Mouse (Mus musculus): ENCODE measurements around the gene Fam102b. TPM values are rescaled to one million over a fixed set of nuclear protein-coding genes. Genes with fewer than 3 reads are reported as not detected.

Gene Fam102b
- polyA plus RNA-seq, 1 experiment from 2014 or later, result 10.7 TPM

DNA sequence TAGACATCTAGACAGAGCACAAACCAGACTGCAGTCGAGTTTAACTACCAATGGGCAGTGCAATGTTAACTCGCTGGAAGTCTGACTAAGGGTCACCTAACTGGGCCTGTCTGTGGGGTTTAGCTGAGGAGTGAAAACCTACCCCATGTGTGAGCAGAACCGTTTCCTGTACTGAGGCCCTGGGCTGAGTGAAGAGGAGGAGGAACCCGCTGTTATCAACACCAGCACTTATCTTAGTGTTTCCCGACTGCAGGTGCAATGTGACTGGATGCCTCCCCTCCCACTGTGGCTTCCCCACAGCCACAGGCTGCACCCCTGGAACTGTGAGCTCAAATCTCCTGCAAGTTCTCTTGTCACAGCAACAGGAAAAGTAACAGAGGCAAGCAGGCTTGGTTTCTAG, 43.4 kb downstream of the Fam102b start:
- Histone ChIP-seq H3K27ac (replicated peaks) (no peak overlapping the region), H3K4me2 (replicated peaks) (no peak overlapping the region), H3K4me3 (replicated peaks) (no peak overlapping the region), H3K27me3 (no peaks in the 10 kb centered on the region), H3K9me3 (replicated peaks) (no peaks in the 10 kb centered on the region), H3K36me3 (peaks cover 31% of the 10 kb centered on the region), H3K9ac (no peak overlapping the region), H3K4me1 (no peaks in the 10 kb centered on the region)
- 68% methylated on average over 5 of the region's 5 CpGs for WGBS
- ATAC-seq (ENCODE audit: insufficient number of reproducible peaks, low FRiP score, low TSS enrichment, low read depth), result no peak

DNA sequence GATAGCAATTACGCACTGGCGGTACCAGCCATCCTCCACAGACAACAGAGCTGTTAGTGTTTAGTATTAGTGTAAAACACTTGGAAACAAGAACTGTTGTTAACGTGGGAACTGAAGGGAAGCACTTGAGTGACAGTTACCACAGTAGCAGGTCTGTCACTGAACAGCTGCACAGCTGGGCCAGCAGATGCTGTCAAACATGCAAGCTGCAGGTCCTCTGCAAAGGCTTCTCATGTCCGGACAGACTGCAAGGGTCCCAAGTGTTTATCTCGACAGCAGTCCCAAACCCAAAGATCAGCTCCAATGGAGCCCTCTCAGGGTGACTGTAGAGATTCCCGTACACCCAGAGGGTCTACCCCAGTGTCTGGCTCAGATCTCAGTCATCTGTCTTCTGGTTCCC, 45.5 kb downstream of the Fam102b start:
- 75% methylated on average over 6 of the region's 6 CpGs for WGBS
- no peak for ATAC-seq (ENCODE audit: insufficient number of reproducible peaks, low FRiP score, low TSS enrichment, low read depth)
- Histone ChIP-seq H3K27ac (replicated peaks) (no peak overlapping the region), H3K9me3 (replicated peaks) (no peaks in the 10 kb centered on the region), H3K4me1 (no peaks in the 10 kb centered on the region), H3K36me3 (peaks cover 31% of the 10 kb centered on the region), H3K9ac (no peak overlapping the region), H3K4me2 (replicated peaks) (no peak overlapping the region), H3K27me3 (no peaks in the 10 kb centered on the region), H3K4me3 (replicated peaks) (no peak overlapping the region)

GRCm38 (mm10) chr3:108977340-108978030, 49.9 kb downstream of the Fam102b start:
- H3K4me3 ChIP-seq (replicated peaks), result no peak overlapping the region
- WGBS, result 93% methylated on average over 13 of the region's 13 CpGs
- H3K9ac ChIP-seq, result no peak overlapping the region
- H3K36me3 ChIP-seq, result peaks cover 43% of the 10 kb centered on the region
- no peak overlapping the region for H3K4me2 ChIP-seq (replicated peaks)
- H3K27ac ChIP-seq (replicated peaks), result no peak overlapping the region
- no peaks in the 10 kb centered on the region for H3K4me1 ChIP-seq
- H3K9me3 ChIP-seq (replicated peaks), result no peaks in the 10 kb centered on the region
- no peaks in the 10 kb centered on the region for H3K27me3 ChIP-seq
- no peak for ATAC-seq (ENCODE audit: insufficient number of reproducible peaks, low FRiP score, low TSS enrichment, low read depth)

DNA sequence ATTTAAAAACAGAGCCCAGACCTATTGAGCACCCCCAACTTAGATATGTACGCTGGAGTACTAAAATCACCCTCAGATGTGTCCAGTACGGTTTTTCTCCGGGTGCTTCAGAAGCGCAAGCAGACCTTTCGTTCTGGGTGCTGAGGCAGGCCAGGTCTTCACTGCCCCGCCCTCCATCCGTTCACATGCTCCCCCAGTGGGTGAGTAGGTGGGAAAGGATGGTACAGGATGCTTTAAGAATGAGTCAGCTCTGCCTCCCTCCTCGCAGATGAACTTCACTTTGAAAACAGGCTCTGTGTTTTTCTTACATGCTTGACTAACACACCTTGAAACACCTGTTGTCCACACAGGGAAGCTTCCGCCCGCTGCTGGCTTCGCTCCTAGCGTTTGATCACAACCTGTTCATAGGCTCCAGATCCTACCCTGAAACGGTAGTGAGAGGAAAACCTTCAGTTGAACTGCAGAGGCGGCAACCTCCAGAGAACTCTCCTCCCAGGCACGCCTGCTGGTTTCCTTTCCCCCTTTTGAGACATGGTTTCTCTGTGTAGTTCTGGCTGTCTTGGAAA, 52.4 kb downstream of the Fam102b start:
- H3K9me3 ChIP-seq (replicated peaks), result no peaks in the 10 kb centered on the region
- no peaks in the 10 kb centered on the region for H3K27me3 ChIP-seq
- 79% methylated on average over 15 of the region's 15 CpGs for WGBS
- no peak for ATAC-seq (ENCODE audit: insufficient number of reproducible peaks, low FRiP score, low TSS enrichment, low read depth)
- peaks cover 32% of the 10 kb centered on the region for H3K36me3 ChIP-seq
- H3K27ac ChIP-seq (replicated peaks), result no peak overlapping the region
- H3K4me3 ChIP-seq (replicated peaks), result no peak overlapping the region
- no peaks in the 10 kb centered on the region for H3K4me1 ChIP-seq
- H3K4me2 ChIP-seq (replicated peaks), result no peak overlapping the region
- no peak overlapping the region for H3K9ac ChIP-seq

- ATAC-seq (ENCODE audit: insufficient number of reproducible peaks, low FRiP score, low TSS enrichment, low read depth), result no peak
- H3K4me2 ChIP-seq (replicated peaks), result no peak overlapping the region
- no peak overlapping the region for H3K4me3 ChIP-seq (replicated peaks)
- H3K36me3 ChIP-seq, result peaks cover 23% of the 10 kb centered on the region
- no peak overlapping the region for H3K27ac ChIP-seq (replicated peaks)
- H3K9me3 ChIP-seq (replicated peaks), result no peaks in the 10 kb centered on the region
- no peaks in the 10 kb centered on the region for H3K4me1 ChIP-seq
- no peak overlapping the region for H3K9ac ChIP-seq
- 83% methylated on average over 13 of the region's 13 CpGs for WGBS
- no peaks in the 10 kb centered on the region for H3K27me3 ChIP-seq
These were observed 53.3 kb downstream of the Fam102b start for GRCm38 (mm10) chr3:108973980-108974660.

GRCm38 (mm10) chr3:108966051-108966450, 61.4 kb downstream of the Fam102b start:
- H3K27ac ChIP-seq (replicated peaks), result no peak overlapping the region
- no peaks in the 10 kb centered on the region for H3K27me3 ChIP-seq
- WGBS, result 88% methylated on average over 3 of the region's 3 CpGs
- ATAC-seq (ENCODE audit: insufficient number of reproducible peaks, low FRiP score, low TSS enrichment, low read depth), result no peak
- no peaks in the 10 kb centered on the region for H3K9me3 ChIP-seq (replicated peaks)
- H3K36me3 ChIP-seq, result no peaks in the 10 kb centered on the region
- H3K4me3 ChIP-seq (replicated peaks), result no peak overlapping the region
- H3K4me1 ChIP-seq, result 0 out of 2 replicates have a peak, but pooled peaks cover 2% of the 10 kb centered on the region
- no peak overlapping the region for H3K9ac ChIP-seq
- no peak overlapping the region for H3K4me2 ChIP-seq (replicated peaks)

DNA sequence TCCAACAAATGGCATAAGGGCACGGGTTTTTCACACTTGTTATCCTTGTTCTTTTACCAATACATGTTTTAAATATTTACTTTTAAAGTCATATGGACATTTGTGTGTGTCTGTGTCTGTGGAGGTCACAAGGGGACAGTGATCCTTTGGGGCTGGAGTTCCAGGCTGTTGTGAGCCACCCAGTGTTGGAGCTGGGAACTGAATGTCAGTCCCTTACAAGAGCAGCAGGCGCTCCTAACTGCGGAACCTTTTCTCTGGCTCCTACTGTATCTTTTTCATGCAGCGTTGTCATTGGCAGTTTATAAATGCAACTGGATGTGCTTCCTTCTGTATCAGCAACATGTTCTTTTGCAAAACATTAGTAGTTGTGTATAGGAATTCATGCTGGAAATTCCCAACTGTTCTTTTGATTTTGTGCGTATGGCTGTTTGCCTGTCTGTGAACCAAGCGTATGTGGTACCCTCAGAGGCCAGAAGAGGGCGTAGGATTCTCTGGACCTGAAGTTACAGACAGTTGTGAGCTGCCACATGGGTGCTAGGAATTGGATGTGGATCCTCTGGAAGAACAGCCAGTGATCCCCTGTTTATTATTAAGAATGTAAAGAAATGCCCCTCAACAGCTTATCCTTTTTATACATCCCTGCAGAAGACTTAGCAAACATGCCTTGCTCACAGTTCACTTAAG, 62.9 kb downstream of the Fam102b start:
- Histone ChIP-seq H3K4me2 (replicated peaks) (no peak overlapping the region), H3K4me3 (replicated peaks) (no peak overlapping the region), H3K4me1 (peaks cover 2% of the 10 kb centered on the region; the same call in 1 of the 2 replicates), H3K9me3 (replicated peaks) (no peaks in the 10 kb centered on the region), H3K36me3 (no peaks in the 10 kb centered on the region), H3K27ac (replicated peaks) (no peak overlapping the region), H3K9ac (no peak overlapping the region), H3K27me3 (no peaks in the 10 kb centered on the region)
- no peak for ATAC-seq (ENCODE audit: insufficient number of reproducible peaks, low FRiP score, low TSS enrichment, low read depth)
- 81% methylated on average over 7 of the region's 7 CpGs for WGBS

GRCm38 (mm10) chr3:108963776-108964175, 63.6 kb downstream of the Fam102b start:
- ATAC-seq (ENCODE audit: insufficient number of reproducible peaks, low FRiP score, low TSS enrichment, low read depth), result no peak
- WGBS, result 65% methylated on average over 3 of the region's 3 CpGs

GRCm38 (mm10) chr3:108963278-108963677, 64.1 kb downstream of the Fam102b start:
- peaks cover 2% of the 10 kb centered on the region; the same call in 1 of the 2 replicates for H3K4me1 ChIP-seq
- H3K9me3 ChIP-seq (replicated peaks), result no peaks in the 10 kb centered on the region
- H3K36me3 ChIP-seq, result no peaks in the 10 kb centered on the region
- no peaks in the 10 kb centered on the region for H3K27me3 ChIP-seq
- no peak overlapping the region for H3K9ac ChIP-seq
- no peak overlapping the region for H3K27ac ChIP-seq (replicated peaks)
- H3K4me2 ChIP-seq (replicated peaks), result no peak overlapping the region
- ATAC-seq (ENCODE audit: insufficient number of reproducible peaks, low FRiP score, low TSS enrichment, low read depth), result no peak
- WGBS, result 72% methylated on average over 3 of the region's 3 CpGs
- no peak overlapping the region for H3K4me3 ChIP-seq (replicated peaks)

More at GRCm38 (mm10) chr3:108963776-108964175, 63.6 kb downstream of the Fam102b start:
- H3K9me3 ChIP-seq (replicated peaks), result no peaks in the 10 kb centered on the region
- no peak overlapping the region for H3K9ac ChIP-seq
- no peak overlapping the region for H3K4me3 ChIP-seq (replicated peaks)
- H3K27ac ChIP-seq (replicated peaks), result no peak overlapping the region
- no peaks in the 10 kb centered on the region for H3K27me3 ChIP-seq
- no peaks in the 10 kb centered on the region for H3K36me3 ChIP-seq
- peaks cover 2% of the 10 kb centered on the region; the same call in 1 of the 2 replicates for H3K4me1 ChIP-seq
- no peak overlapping the region for H3K4me2 ChIP-seq (replicated peaks)

DNA sequence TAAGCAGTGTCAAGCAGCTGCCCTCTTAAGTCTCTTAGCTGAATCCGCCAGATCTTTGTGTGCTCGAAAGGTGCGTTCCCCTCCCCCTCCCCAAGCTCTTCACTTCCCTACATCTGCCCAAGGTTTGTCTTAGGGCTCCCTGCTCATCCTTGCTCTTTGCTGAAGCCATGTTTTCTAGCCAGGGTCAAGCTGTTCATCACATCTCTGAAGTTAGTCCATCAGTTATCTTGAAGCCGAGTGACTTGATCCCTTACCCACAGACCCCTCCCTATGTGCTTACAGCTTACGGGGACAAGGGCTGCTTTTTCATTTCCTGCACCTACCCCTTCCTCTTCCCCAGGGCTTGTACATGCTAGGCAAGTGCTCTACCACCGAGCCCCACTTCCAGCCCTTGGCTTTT, 65.8 kb downstream of the Fam102b start:
- H3K9ac ChIP-seq, result no peak overlapping the region
- H3K9me3 ChIP-seq (replicated peaks), result no peaks in the 10 kb centered on the region
- H3K36me3 ChIP-seq, result no peaks in the 10 kb centered on the region
- 48% methylated on average over 6 of the region's 6 CpGs for WGBS
- no peak for ATAC-seq (ENCODE audit: insufficient number of reproducible peaks, low FRiP score, low TSS enrichment, low read depth)
- no peak overlapping the region for H3K4me3 ChIP-seq (replicated peaks)
- peaks cover 2% of the 10 kb centered on the region; the same call in 1 of the 2 replicates for H3K4me1 ChIP-seq
- no peak overlapping the region for H3K4me2 ChIP-seq (replicated peaks)
- no peak overlapping the region for H3K27ac ChIP-seq (replicated peaks)
- no peaks in the 10 kb centered on the region for H3K27me3 ChIP-seq

DNA sequence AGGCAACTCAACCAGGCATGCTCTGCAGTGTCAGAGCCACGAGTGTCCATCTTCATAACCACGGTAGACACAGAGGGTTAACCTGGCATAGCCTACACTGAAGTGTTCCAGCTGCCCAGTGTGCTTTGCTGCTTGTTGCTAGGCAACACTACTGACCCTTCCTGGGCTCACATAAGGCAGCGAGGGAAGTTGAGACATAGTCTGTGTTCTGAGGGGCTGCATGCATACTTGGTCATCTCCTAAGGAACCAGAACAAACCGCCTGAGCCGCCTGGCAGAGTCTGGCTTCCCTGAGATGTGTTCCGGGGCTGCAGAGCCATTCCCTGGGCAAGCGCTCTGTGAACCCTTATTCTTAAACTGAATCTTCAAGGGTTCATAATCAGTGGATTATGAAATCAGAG, 66.2 kb downstream of the Fam102b start:
- H3K4me2 ChIP-seq (replicated peaks), result no peak overlapping the region
- H3K4me3 ChIP-seq (replicated peaks), result no peak overlapping the region
- H3K4me1 ChIP-seq, result peaks cover 2% of the 10 kb centered on the region; the same call in 1 of the 2 replicates
- no peaks in the 10 kb centered on the region for H3K27me3 ChIP-seq
- ATAC-seq (ENCODE audit: insufficient number of reproducible peaks, low FRiP score, low TSS enrichment, low read depth), result no peak
- 55% methylated on average over 7 of the region's 7 CpGs for WGBS
- no peak overlapping the region for H3K9ac ChIP-seq
- H3K27ac ChIP-seq (replicated peaks), result no peak overlapping the region
- no peaks in the 10 kb centered on the region for H3K9me3 ChIP-seq (replicated peaks)
- H3K36me3 ChIP-seq, result no peaks in the 10 kb centered on the region
